Mouse (Mus musculus) A20 (cell line): ENCODE data around the gene Olfr1487.
"Not testable (repeated sequence)": the region's sequence is repeated elsewhere in the genome, so short reads cannot be mapped to it uniquely, and the experiment has no call there.

Experiments used
- DNase-seq: peaks from one replicate; pipeline ENCODE4 v3.0.0-alpha.2; 2011; ENCODE audit warnings: low read depth, low spot score

The Olfr1487 gene

DNA sequence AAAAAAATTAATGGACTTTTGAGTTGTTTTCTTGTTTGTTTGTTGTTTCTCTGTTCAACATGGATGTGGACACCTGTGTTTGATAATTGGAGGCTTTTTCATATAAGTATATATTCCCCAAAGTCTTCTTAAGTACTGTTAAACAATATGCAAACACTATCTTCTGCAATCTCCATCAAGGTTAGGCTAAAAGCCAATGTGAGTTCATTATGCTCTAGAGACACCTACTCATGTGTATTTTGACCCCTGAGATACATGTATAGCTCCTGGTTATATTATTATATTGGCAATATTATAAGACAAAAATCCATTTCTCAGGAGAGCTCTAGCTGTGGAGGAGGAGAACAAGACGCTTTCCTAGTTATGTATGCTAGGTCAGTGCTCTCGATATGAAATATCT is at the start of gene Olfr1487:
TSS of gene Olfr1487 (plus strand) at position 301 of the 400 bp plus-strand sequence.
- not testable (repeated sequence) for DNase-seq

DNA sequence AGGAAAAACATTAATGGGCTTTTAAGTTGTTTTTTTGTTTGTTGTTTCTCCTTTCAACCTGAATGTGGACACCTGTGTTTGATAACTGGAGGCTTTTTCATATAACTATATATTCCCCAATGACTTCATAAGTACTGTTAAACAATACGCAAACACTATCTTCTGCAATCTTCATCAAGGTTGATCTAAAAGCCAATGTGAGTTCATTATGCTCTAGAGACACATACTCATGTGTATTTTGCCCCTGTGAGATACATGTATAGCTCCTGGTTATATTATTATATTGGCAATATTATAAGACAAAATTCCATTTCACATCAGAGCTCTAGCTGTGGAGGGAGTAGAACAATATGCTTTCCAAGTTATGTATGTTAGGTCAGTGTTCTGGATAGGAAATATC is 34.0 kb upstream of the Olfr1487 start, which contains the start of gene Olfr1484:
TSS of gene Olfr1484 (plus strand) at position 301 of the 400 bp plus-strand sequence.
- DNase-seq, result no peak

DNA sequence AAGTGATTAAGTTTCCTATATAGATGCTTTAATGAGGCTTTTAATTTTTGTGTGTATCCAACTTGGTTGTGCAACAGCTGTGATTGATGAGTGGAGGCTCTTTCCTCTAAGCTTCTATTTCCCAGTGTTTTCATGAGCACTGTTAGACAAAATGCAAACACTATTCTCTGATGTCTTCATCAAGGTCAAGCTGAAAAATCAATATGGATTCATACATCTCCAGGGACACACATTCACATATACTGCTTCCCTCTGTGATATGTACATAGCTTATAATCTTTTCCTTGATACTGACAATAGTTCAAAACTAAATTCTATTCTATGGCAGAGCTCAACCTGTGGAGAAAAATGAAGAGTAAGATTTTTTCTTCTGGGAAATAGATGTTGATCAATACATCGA is 14.1 kb downstream of the Olfr1487 start, which contains the start of gene Olfr1489:
TSS of gene Olfr1489 (plus strand) at position 301 of the 400 bp plus-strand sequence.
- no peak for DNase-seq

DNA sequence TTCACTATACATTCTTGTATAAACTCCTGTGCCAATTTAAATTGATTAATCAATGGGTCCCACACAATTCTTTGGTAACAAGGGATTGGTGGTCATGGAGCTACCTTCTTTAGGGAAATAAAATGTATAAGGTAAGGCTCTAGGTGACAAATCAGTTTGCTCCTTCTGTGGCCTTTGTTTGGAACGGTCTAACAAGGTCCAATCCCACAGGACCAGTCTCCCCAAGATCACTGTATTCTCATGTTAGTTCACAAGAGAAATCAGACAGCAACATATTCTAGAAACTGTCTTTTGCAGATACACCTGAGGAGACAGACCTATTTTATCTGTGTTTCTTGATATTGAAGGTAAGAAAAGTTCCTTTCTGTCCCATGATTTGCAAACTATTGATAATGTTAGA is 33.6 kb downstream of the Olfr1487 start, which contains the start of gene Olfr1490:
TSS of gene Olfr1490 (plus strand) at position 301 of the 400 bp plus-strand sequence.
- DNase-seq, result no peak
